Mouse (Mus musculus) ES-Bruce4 (cell line): ENCODE data around the gene Scamp2.

ENCODE experiments used
- CTCF ChIP-seq: IDR thresholded peaks from one replicate; pipeline ENCODE4 v1.8.1; 2011; ENCODE audit warnings: low read depth, low read length
- EP300 ChIP-seq: IDR thresholded peaks from 2 replicates; pipeline ENCODE4 v1.6.1; 2011; ENCODE audit warnings: low read depth, low read length; ENCODE audit not compliant: insufficient read depth
- POLR2A ChIP-seq: IDR thresholded peaks from one replicate; pipeline ENCODE4 v1.8.1; 2011; ENCODE audit warnings: low read length; ENCODE audit not compliant: insufficient read depth

DNA sequence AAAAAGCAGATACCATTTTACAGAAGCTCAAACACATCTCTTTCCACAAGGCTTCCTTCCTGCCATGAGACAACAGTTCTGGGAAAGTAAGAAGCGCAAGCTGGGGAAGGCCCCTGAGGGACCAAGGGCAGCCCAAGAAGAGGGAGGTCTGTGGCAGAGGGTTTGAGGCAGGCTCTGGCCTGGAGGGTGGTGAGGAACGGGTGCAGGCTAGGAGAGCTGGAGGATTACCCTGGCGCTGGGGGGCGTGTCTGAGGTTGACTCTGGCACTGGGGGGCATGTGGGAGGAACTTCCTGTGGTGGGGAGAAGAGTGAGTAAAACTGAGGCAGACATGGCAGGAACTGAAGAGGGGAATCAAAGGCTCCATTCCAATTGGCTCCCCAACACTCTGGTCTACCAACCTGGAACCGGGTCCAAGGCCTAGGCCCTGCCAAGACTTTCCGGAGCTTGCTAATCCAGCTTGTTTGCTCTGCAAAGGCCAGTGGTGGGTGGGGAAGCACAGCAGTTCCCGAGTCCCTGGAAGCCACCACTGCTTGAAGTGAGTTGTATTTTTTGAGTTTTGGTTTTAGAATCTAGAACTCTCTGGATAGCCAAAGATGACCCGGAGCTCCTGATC is 56.9 kb downstream of the Scamp2 start:
- TF ChIP-seq CTCF (no peak), POLR2A (no peak), EP300 (no peak)
